Mouse (Mus musculus): Measurements from ENCODE around the gene Mid1. TPM values are rescaled to one million over a fixed set of nuclear protein-coding genes. Genes with fewer than 3 reads are reported as not detected.
"Not testable (repeated sequence)": the region's sequence is repeated elsewhere in the genome, so short reads cannot be mapped to it uniquely, and the experiment has no call there.

Mid1 gene
- polyA plus RNA-seq, 1 experiment = 21.3 TPM

DNA sequence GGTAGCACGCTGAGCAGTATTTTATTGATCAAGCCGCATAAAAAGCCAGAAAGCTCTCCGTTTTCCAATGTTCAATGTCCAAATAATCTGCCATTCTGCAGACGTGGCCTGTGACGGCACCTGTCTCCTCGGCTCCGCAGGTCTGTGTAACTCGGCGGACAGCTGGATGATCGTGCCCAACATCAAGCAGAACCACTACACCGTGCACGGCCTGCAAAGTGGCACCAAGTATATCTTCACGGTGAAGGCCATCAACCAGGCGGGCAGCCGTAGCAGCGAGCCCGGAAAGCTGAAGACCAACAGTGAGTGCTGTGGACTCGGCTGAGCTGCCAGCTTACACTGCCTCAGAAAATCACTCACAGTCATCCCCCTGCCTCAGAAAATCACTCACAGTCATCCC, 300.8 kb downstream of the Mid1 start:
- DNase-seq (ENCODE audit: low spot score) = peak; percentile 47

DNA sequence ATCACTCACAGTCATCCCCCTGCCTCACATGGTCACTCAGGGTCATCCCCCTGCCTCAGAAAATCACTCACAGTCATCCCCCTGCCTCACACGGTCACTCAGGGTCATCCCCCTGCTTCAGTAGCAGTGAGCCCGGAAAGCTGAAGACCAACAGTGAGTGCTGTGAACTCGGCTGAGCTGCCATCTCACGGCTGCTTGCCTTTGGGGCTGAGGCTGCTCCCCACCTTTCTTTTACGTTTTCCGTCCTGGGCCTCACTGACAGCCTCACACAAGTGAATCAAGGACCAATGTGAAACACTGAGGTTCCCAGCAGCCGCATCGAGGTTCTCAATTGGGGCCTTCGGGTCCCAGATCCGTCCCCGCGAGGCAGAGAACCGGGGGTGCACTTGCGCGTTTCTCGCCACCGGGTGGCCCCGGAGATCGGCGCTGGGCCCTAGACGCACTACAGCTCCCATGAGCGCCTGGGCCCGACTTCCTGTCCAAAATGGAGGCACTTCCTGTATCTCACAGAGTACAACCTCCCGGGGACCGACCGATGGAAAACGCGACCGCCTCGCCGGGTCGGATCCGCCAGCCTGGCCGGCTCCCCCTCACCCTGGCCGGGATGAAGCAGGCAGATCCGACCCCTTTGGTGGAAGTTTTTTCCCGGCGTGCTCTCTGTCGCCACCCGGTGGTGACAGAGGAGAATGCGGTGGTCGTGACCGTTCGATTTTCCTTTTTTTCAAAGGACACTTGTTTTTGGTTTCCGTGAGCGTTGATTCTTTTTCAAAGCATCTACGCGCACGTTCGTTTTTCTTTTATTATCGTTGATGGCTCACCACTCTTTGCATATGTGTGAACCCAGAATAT, 301.7 kb downstream of the Mid1 start:
- peak; percentile 78 for DNase-seq (ENCODE audit: low spot score)

GRCm38 (mm10) chrX:169987368-169987837, 302.4 kb downstream of the Mid1 start:
- peak; percentile 63 for DNase-seq (ENCODE audit: low spot score)

GRCm38 (mm10) chrX:169988571-169989218, 303.7 kb downstream of the Mid1 start:
- peak; percentile 55 for DNase-seq (ENCODE audit: low spot score)

GRCm38 (mm10) chrX:169989219-169989595, 304.2 kb downstream of the Mid1 start:
- not testable (repeated sequence) for DNase-seq (ENCODE audit: low spot score)

- DNase-seq (ENCODE audit: low spot score) = peak; percentile 68
Observed at GRCm38 (mm10) chrX:169989691-169990631, 305.0 kb downstream of the Mid1 start.

GRCm38 (mm10) chrX:169991128-169991873, 306.3 kb downstream of the Mid1 start:
- peak; percentile 98 for DNase-seq (ENCODE audit: low spot score)

DNA sequence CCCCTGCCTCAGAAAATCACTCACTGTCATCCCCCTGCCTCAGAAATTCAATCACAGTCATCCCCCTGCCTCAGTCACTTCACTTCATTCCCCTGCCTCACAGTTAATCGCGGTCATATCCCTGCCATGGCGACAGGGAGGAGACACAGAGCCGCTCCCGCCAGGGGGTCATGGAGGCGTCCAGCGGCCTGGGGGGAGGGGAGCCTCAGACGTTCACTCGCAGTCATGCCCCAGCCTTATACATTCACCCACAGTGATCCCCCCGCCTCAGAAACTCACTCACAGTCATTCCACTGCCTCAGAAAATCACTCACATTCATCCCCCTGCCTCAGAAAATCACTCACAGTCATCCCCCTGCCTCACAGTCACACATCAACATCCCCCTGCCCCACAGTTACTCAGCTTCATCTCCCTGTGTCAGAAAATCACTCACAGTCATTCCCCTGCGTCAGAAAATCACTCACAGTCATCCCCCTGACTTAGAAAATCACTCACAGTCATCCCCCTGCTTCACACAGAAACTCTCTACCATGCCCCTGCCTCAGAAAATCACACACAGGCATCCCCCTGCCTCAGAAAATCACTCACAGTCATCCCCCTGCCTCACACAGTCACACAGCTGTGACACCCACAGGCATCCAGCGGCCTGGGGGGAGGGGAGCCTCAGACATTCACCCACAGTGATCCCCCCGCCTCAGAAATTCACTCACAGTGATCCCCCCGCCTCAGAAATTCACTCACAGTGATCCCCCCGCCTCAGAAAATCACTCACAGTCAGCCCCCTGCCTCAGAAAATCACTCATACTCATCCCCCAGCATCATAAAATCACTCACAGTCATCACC, 307.3 kb downstream of the Mid1 start:
- DNase-seq (ENCODE audit: low spot score) = peak; percentile 43

DNA sequence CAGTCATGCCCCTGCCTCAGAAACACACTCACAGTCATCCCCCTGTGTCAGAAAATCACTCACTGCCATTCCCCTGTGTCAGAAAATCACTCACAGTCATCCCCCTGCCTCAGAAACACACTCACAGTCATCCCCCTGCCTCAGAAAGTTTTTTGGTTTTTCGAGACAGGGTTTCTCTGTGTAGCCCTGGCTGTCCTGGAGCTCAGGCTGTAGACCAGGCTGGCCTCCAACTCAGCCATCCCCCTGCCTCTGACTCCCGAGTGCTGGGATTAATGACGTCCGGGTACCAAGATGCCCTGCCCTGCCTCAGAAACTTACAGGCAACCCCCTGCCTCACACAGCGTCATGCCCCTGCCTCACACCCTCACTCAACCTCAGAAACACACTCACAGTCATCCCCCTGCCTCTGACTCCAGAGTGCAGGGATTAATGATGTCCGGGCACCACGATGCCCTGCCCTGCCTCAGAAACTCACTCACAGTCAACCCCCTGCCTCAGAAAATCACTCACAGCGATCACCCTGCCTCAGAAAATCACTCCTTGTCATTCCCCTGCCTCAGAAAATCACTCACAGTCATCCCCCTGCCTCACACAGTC, 308.1 kb downstream of the Mid1 start:
- peak; percentile 40 for DNase-seq (ENCODE audit: low spot score)

DNA sequence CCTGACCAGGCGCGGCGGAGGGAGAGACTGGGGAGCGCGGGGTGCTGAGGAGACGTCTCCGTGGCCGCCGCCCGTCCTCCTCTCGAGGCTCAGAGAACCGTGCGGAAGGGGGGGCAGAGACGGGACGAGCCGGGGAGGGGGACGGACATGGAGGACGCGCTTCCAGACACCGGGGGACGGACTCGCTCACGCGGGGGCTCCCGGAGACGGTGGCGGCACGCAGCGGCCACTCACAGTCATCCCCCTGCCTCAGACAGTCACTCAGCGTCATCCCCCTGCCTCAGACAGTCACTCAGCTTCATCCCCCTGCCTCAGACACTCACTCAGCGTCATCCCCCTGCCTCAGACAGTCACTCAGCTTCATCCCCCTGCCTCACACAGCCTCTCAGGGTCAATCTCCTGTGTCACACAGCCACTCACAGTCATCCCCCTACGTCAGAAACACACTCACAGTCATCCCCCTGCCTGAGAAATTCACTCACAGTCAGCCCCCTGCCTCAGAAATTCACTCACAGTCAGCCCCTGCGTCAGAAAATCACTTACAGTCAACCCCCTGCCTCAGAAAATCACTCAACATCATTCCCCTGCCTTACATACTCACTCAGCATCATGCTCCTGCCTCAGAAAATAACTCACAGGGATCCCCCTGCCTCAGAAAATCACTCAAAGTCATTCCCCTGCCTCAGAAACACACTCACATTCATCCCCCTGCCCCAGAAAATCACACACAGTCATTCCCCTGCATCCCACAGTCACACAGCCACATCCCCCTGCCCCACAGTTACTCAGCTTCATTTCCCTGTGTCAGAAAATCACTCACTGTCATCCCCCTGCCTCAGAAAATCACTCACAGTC, 309.2 kb downstream of the Mid1 start:
- peak; percentile 78 for DNase-seq (ENCODE audit: low spot score)

- peak; percentile 24 for DNase-seq (ENCODE audit: low spot score)
Observed at GRCm38 (mm10) chrX:169994866-169995711, 310.1 kb downstream of the Mid1 start.

GRCm38 (mm10) chrX:169995909-169996521, 311.0 kb downstream of the Mid1 start:
- peak; percentile 48 for DNase-seq (ENCODE audit: low spot score)

DNA sequence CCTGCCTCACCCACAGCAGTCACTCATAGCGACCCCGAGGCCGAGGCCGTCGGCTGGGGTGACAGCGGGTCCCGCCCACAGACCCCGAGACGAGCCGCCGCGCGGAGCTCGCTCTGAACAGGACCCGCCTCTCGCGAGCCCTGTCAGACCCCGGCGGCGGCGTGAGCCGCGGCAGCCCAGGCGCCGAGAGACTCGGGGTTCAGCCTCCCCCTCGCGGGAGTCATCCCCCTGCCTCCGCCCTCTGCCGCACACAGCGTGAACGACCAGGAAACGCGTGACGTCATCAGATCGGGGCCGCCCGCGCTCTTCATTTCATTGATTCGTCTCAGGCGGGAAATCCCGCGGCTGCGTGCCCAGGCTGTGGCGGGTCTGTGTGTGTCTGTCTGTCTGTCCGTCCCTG, 311.9 kb downstream of the Mid1 start:
- DNase-seq (ENCODE audit: low spot score) = peak; percentile 80

GRCm38 (mm10) chrX:169997456-169997853, 312.5 kb downstream of the Mid1 start:
- DNase-seq (ENCODE audit: low spot score) = peak; percentile 88

GRCm38 (mm10) chrX:169997854-169998456, 313.0 kb downstream of the Mid1 start:
- peak; percentile 100 for DNase-seq (ENCODE audit: low spot score)

GRCm38 (mm10) chrX:169998559-169999219, 313.7 kb downstream of the Mid1 start:
- DNase-seq (ENCODE audit: low spot score) = not testable (repeated sequence)
